In genomic region chr2:27417648-27418153, GRCm38 (mm10) we compare ENCODE assay signal across 10 mouse cellular contexts. TPM values are rescaled to one million over a fixed set of nuclear protein-coding genes. Genes with fewer than 3 reads are reported as not detected.
DNase-seq lines count a peak whose midpoint lies in the region; ATAC-seq and TF ChIP-seq lines count a peak whose summit lies in the region.
"Had no signal": no experiment of that assay in that cellular context is flagged by ENCODE, and none has a peak within 500 bp of the region (broad histone marks: within the 10 kb centered on the region; RNA-seq: fewer than 3 reads in every experiment).

No protein-coding gene starts in this region.

- TF ChIP-seq CTCF in heart, postnatal 0 days (IDR thresholded peaks at IDR 0.05; ENCODE audit: low read depth): no peak

- H3K4me3 ChIP-seq in embryonic facial prominence, embryonic 12.5 days: no peak overlapping the region
- no peak overlapping the region for H3K4me3 ChIP-seq in embryonic facial prominence, embryonic 10.5 days
- H3K4me3 ChIP-seq in kidney, embryonic 16.5 days (ENCODE audit: low read length): no peak overlapping the region
- H3K4me3 ChIP-seq in heart, postnatal 0 days (ENCODE audit: low read depth, low read length): no peak overlapping the region
- H3K4me3 ChIP-seq: forebrain, embryonic 15.5 days; limb, embryonic 15.5 days had no signal

- no peaks in the 10 kb centered on the region for H3K36me3 ChIP-seq in embryonic facial prominence, embryonic 12.5 days
- peaks cover 20% of the 10 kb centered on the region for H3K36me3 ChIP-seq in embryonic facial prominence, embryonic 10.5 days (replicated peaks)
- no peaks in the 10 kb centered on the region for H3K36me3 ChIP-seq in kidney, embryonic 16.5 days (ENCODE audit: insufficient read depth, low read length)
- no peaks in the 10 kb centered on the region for H3K36me3 ChIP-seq in heart, postnatal 0 days (replicated peaks; ENCODE audit: control insufficient read depth, insufficient read depth, low read length)
- H3K36me3 ChIP-seq: forebrain, embryonic 15.5 days; limb, embryonic 15.5 days had no signal

- DNase-seq in embryonic facial prominence, embryonic 10.5 days (ENCODE audit: low spot score): no peak
- no peak for DNase-seq in kidney, postnatal 10 days
- no peak for DNase-seq in heart, postnatal 0 days (ENCODE audit: low spot score)
- DNase-seq in adipocyte (ENCODE audit: low spot score): no peak

- 65% methylated on average over 5 of the region's 5 CpGs for WGBS in embryonic facial prominence, embryonic 12.5 days
- 69% methylated on average over 5 of the region's 5 CpGs for WGBS in embryonic facial prominence, embryonic 10.5 days
- 45% methylated on average over 5 of the region's 5 CpGs for WGBS in kidney, embryonic 16.5 days
- WGBS in heart, postnatal 0 days: 30% methylated on average over 5 of the region's 5 CpGs

- H3K27ac ChIP-seq in embryonic facial prominence, embryonic 12.5 days: 0 out of 2 replicates have a peak overlapping the region, but pooled peaks have one; percentile 17
- H3K27ac ChIP-seq in embryonic facial prominence, embryonic 10.5 days (replicated peaks): no peak overlapping the region; the same call in 1 of the 2 replicates
- H3K27ac ChIP-seq in kidney, embryonic 16.5 days (ENCODE audit: low read length): peak overlapping the region; percentile 68
- peak overlapping the region; percentile 37; the same call in 1 of the 2 replicates for H3K27ac ChIP-seq in heart, postnatal 0 days (ENCODE audit: low read depth)
- H3K27ac ChIP-seq: forebrain, embryonic 15.5 days; limb, embryonic 15.5 days had no signal

- no peak for ATAC-seq in embryonic facial prominence, embryonic 12.5 days (ENCODE audit: insufficient number of reproducible peaks, insufficient read depth, low FRiP score, low TSS enrichment)
- 0 out of 2 replicates have a peak, but pooled peaks have one; percentile 5 for ATAC-seq in kidney, embryonic 16.5 days (ENCODE audit: low FRiP score, low TSS enrichment)
- ATAC-seq in heart, postnatal 0 days (ENCODE audit: insufficient read depth, low read depth): no peak
- ATAC-seq in megakaryocyte-erythroid progenitor cell, adult 5-6 weeks (replicated peaks; ENCODE audit: low FRiP score, low TSS enrichment, poor library complexity, severe bottlenecking): peak; percentile 54; the same call in 1 of the 2 replicates
- no peak for ATAC-seq in cerebellum, adult (ENCODE audit: insufficient number of reproducible peaks, low FRiP score, low TSS enrichment)
- ATAC-seq: forebrain, embryonic 15.5 days had no signal

- H3K4me1 ChIP-seq in embryonic facial prominence, embryonic 12.5 days: peaks cover 62% of the 10 kb centered on the region
- peaks cover 92% of the 10 kb centered on the region for H3K4me1 ChIP-seq in embryonic facial prominence, embryonic 10.5 days
- peaks cover 73% of the 10 kb centered on the region for H3K4me1 ChIP-seq in kidney, embryonic 16.5 days (ENCODE audit: insufficient read depth, low read length)
- H3K4me1 ChIP-seq in heart, postnatal 0 days (ENCODE audit: control insufficient read depth, insufficient read depth): peaks cover 63% of the 10 kb centered on the region

- no peak for TF ChIP-seq EP300 in heart, postnatal 0 days (IDR thresholded peaks at IDR 0.05; ENCODE audit: low read depth)

- H3K9ac ChIP-seq in embryonic facial prominence, embryonic 12.5 days: no peak overlapping the region
- no peak overlapping the region for H3K9ac ChIP-seq in kidney, embryonic 16.5 days (replicated peaks; ENCODE audit: low read length)
- H3K9ac ChIP-seq in heart, postnatal 0 days (replicated peaks; ENCODE audit: low read depth, low read length): no peak overlapping the region
- H3K9ac ChIP-seq: forebrain, embryonic 15.5 days; limb, embryonic 15.5 days had no signal

- no peaks in the 10 kb centered on the region for H3K27me3 ChIP-seq in embryonic facial prominence, embryonic 12.5 days
- no peaks in the 10 kb centered on the region for H3K27me3 ChIP-seq in embryonic facial prominence, embryonic 10.5 days (replicated peaks; ENCODE audit: low read depth, poor library complexity, severe bottlenecking)
- H3K27me3 ChIP-seq in kidney, embryonic 16.5 days (ENCODE audit: insufficient read depth, low read length): no peaks in the 10 kb centered on the region
- no peaks in the 10 kb centered on the region for H3K27me3 ChIP-seq in heart, postnatal 0 days (ENCODE audit: control insufficient read depth, insufficient read depth, low read length)
- H3K27me3 ChIP-seq: forebrain, embryonic 15.5 days; limb, embryonic 15.5 days had no signal

- H3K9me3 ChIP-seq in embryonic facial prominence, embryonic 12.5 days: no peaks in the 10 kb centered on the region
- H3K9me3 ChIP-seq in embryonic facial prominence, embryonic 10.5 days: no peaks in the 10 kb centered on the region
- H3K9me3 ChIP-seq in kidney, embryonic 16.5 days (ENCODE audit: low read length): no peaks in the 10 kb centered on the region
- H3K9me3 ChIP-seq in heart, postnatal 0 days (replicated peaks; ENCODE audit: control insufficient read depth, low read length): no peaks in the 10 kb centered on the region
- H3K9me3 ChIP-seq: forebrain, embryonic 15.5 days; limb, embryonic 15.5 days had no signal

- H3K4me2 ChIP-seq in embryonic facial prominence, embryonic 12.5 days (replicated peaks): no peak overlapping the region
- H3K4me2 ChIP-seq in kidney, embryonic 16.5 days (replicated peaks; ENCODE audit: low read depth, low read length): no peak overlapping the region
- H3K4me2 ChIP-seq in heart, postnatal 0 days (ENCODE audit: low read depth, low read length): no peak overlapping the region
- H3K4me2 ChIP-seq: forebrain, embryonic 15.5 days; limb, embryonic 15.5 days had no signal

RNA-seq across cellular contexts. Expression of gene Vav2, which starts 9.1 kb away (rescaled TPM):
- 9.0 and 9.8 TPM in 2 replicates for polyA plus RNA-seq in embryonic facial prominence, embryonic 12.5 days (2016; fragmentation: Nextera tagmentation; extraction: Ambion mirVana)
- polyA plus RNA-seq in embryonic facial prominence, embryonic 10.5 days (2016; fragmentation: Nextera tagmentation; extraction: Ambion mirVana): 10.3 and 11.3 TPM in 2 replicates
- polyA plus RNA-seq in kidney, embryonic 16.5 days (2015; fragmentation: Nextera tagmentation; extraction: Ambion mirVana): 7.1 TPM in 2 replicates
- total RNA-seq in heart, postnatal 0 days (2014; rRNA removed; ENCODE audit: low replicate concordance): 15.6 and 16.8 TPM in 2 replicates
- 2.3 and 2.4 TPM in 2 replicates for polyA plus RNA-seq in heart, postnatal 0 days (2015; fragmentation: Nextera tagmentation; extraction: Ambion mirVana)
- 9.0 and 15.9 TPM in 2 replicates for total RNA-seq in megakaryocyte-erythroid progenitor cell, adult 5-6 weeks (2014; fragmentation: Nextera tagmentation)
- total RNA-seq in megakaryocyte-erythroid progenitor cell, adult 5-6 weeks (2017): 5.0 and 7.5 TPM in 2 replicates

RNA-seq across cellular contexts. Expression of gene Brd3os, which starts 24.4 kb away (rescaled TPM):
- polyA plus RNA-seq in embryonic facial prominence, embryonic 12.5 days (2016; fragmentation: Nextera tagmentation; extraction: Ambion mirVana): 14.6 and 15.8 TPM in 2 replicates
- 8.8 and 8.9 TPM in 2 replicates for polyA plus RNA-seq in embryonic facial prominence, embryonic 10.5 days (2016; fragmentation: Nextera tagmentation; extraction: Ambion mirVana)
- polyA plus RNA-seq in kidney, embryonic 16.5 days (2015; fragmentation: Nextera tagmentation; extraction: Ambion mirVana): 13.1 and 13.7 TPM in 2 replicates
- total RNA-seq in heart, postnatal 0 days (2014; rRNA removed; ENCODE audit: low replicate concordance): 0.11 and 1.0 TPM in 2 replicates
- 1.9 and 2.2 TPM in 2 replicates for polyA plus RNA-seq in heart, postnatal 0 days (2015; fragmentation: Nextera tagmentation; extraction: Ambion mirVana)
- total RNA-seq in megakaryocyte-erythroid progenitor cell, adult 5-6 weeks (2014; fragmentation: Nextera tagmentation): not detected in 2 replicates
- total RNA-seq in megakaryocyte-erythroid progenitor cell, adult 5-6 weeks (2017): 0.52 TPM in 1 of 2 replicates, not detected in the other

Comparison
In these comparisons a context has a peak if more than half of its experiments do, and no peak if none do; other contexts are left out.
1. ATAC-seq: peak in kidney, embryonic 16.5 days (single experiment) and megakaryocyte-erythroid progenitor cell, adult 5-6 weeks (single experiment); none in embryonic facial prominence, embryonic 12.5 days (single experiment), heart, postnatal 0 days (single experiment) and cerebellum, adult (single experiment).